Mouse (Mus musculus) heart, embryonic 13.5 days (tissue): ENCODE data around the gene Wnk2. TPM values are rescaled to one million over a fixed set of nuclear protein-coding genes. Genes with fewer than 3 reads are reported as not detected.

ENCODE experiments used
- ATAC-seq: fragments of 200-750 bp; cut with Nextera tagmentation; 2 replicates; pipeline ENCODE4 v1.8.0; 2017; ENCODE audit warnings: moderate TSS enrichment; ENCODE audit not compliant: insufficient number of reproducible peaks, low FRiP score, low TSS enrichment; ENCODE audit errors: extremely low read depth
- H3K27ac ChIP-seq: fragments of 300-500 bp; sonication (generic); replicated peaks from 2 replicates; pipeline ENCODE4 v1.5.1; 2015; ENCODE audit warnings: moderate library complexity, mild to moderate bottlenecking, inconsistent platforms
- H3K27me3 ChIP-seq: fragments of 300-500 bp; sonication (generic); replicated peaks from 2 replicates; pipeline ENCODE4 v1.6.1; 2015; ENCODE audit warnings: mild to moderate bottlenecking, inconsistent platforms
- H3K36me3 ChIP-seq: fragments of 300-500 bp; sonication (generic); 2 replicates; pipeline ENCODE4 v1.6.1; 2015; ENCODE audit warnings: mild to moderate bottlenecking, inconsistent platforms
- H3K4me1 ChIP-seq: fragments of 300-500 bp; sonication (generic); 2 replicates; pipeline ENCODE4 v1.6.1; 2015; ENCODE audit warnings: inconsistent platforms
- H3K4me2 ChIP-seq: fragments of 300-500 bp; sonication (generic); 2 replicates; pipeline ENCODE4 v1.6.1; 2015; ENCODE audit warnings: inconsistent platforms, mild to moderate bottlenecking, moderate library complexity
- H3K4me3 ChIP-seq: fragments of 300-500 bp; sonication (generic); 2 replicates; pipeline ENCODE4 v1.5.1; 2015; ENCODE audit warnings: moderate library complexity, mild to moderate bottlenecking, inconsistent platforms
- H3K9ac ChIP-seq: fragments of 300-500 bp; sonication (generic); 2 replicates; pipeline ENCODE4 v1.6.1; 2015; ENCODE audit warnings: inconsistent platforms, mild to moderate bottlenecking, moderate library complexity
- H3K9me3 ChIP-seq: fragments of 300-500 bp; sonication (generic); 2 replicates; pipeline ENCODE4 v1.6.1; 2016; ENCODE audit warnings: inconsistent platforms
- WGBS: fragments of 180-500 bp; shearing (Covaris S2); methylation state at CpG from one replicate; pipeline ENCODE4 v1.1.7; 2015; ENCODE audit warnings: mixed read lengths; 5-methylcytosine and 5-hydroxymethylcytosine counted together
- polyA plus RNA-seq: library from polyadenylated mRNA; unstranded; fragments of >200 nt; fragmentation: Nextera tagmentation; extraction: Ambion mirVana; gene quantifications from 2 replicates; pipeline ENCODE4 v1.2.1, GENCODE M21; 2015

The Wnk2 gene
- polyA plus RNA-seq, 1 experiment from 2014 or later = 1.5 TPM

DNA sequence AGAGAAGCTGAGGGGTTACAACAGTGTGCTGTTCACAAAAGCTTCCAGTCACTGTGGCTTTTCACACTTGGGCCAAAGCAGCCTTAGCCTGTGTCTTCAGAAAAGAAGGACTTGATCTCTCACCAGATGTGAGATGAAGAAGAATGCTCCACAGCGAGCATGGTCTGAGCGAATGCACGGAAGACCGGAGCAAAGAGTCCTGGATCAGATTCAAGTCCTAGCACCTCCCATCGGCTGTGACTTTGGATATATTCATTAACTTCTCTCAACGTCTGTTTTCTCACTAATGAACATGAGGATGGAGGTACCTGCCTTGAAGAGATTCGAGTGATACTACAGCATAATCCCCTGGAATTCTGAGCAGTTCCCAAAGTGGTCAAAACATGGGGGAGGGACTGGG lies 6.8 kb upstream of the Wnk2 start:
- no peak for ATAC-seq
- Histone ChIP-seq H3K9me3 (0 out of 2 replicates have a peak, but pooled peaks cover 7% of the 10 kb centered on the region), H3K9ac (no peak overlapping the region), H3K36me3 (no peaks in the 10 kb centered on the region), H3K27ac (no peak overlapping the region), H3K4me3 (no peak overlapping the region), H3K27me3 (peaks cover 39% of the 10 kb centered on the region), H3K4me1 (peaks cover 14% of the 10 kb centered on the region), H3K4me2 (no peak overlapping the region)
- 58% methylated on average over 7 of the region's 7 CpGs for WGBS

- H3K4me3 ChIP-seq = no peak overlapping the region
- peaks cover 39% of the 10 kb centered on the region for H3K27me3 ChIP-seq
- ATAC-seq = no peak
- H3K36me3 ChIP-seq = no peaks in the 10 kb centered on the region
- no peak overlapping the region for H3K4me2 ChIP-seq
- H3K4me1 ChIP-seq = peaks cover 14% of the 10 kb centered on the region
- peak overlapping the region; percentile 62 for H3K27ac ChIP-seq
- 58% methylated on average over 10 of the region's 10 CpGs for WGBS
- H3K9ac ChIP-seq = peak overlapping the region; percentile 25; the same call in 1 of the 2 replicates
- 0 out of 2 replicates have a peak, but pooled peaks cover 7% of the 10 kb centered on the region for H3K9me3 ChIP-seq
These were observed 6.2 kb upstream of the Wnk2 start for GRCm38 (mm10) chr13:49154028-49154427.

DNA sequence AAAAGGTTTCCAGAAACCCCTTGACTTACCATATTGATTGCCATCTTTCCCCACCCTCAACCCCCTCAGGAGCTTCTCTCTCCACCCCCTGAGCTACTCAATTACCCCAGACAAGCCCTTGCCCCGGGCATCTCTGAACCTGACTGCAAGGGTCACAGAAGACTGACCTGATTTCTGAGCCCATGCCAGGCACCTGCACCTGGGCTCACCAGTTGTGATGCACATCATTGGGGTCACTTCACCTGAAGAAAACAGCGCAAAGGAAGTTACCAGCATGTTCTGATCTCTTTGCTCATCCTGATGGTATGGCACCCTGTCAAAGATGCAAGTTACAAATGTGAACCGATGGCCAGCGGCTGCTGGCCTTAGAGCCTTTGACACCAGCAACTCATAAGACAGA lies 873 bp upstream of the Wnk2 start:
- H3K36me3 ChIP-seq = no peaks in the 10 kb centered on the region
- H3K27ac ChIP-seq = no peak overlapping the region
- ATAC-seq = no peak
- no peak overlapping the region for H3K9ac ChIP-seq
- H3K27me3 ChIP-seq = peaks cover 77% of the 10 kb centered on the region
- 77% methylated on average over 4 of the region's 4 CpGs for WGBS
- H3K9me3 ChIP-seq = no peaks in the 10 kb centered on the region
- H3K4me3 ChIP-seq = no peak overlapping the region
- peaks cover 42% of the 10 kb centered on the region for H3K4me1 ChIP-seq
- H3K4me2 ChIP-seq = no peak overlapping the region

DNA sequence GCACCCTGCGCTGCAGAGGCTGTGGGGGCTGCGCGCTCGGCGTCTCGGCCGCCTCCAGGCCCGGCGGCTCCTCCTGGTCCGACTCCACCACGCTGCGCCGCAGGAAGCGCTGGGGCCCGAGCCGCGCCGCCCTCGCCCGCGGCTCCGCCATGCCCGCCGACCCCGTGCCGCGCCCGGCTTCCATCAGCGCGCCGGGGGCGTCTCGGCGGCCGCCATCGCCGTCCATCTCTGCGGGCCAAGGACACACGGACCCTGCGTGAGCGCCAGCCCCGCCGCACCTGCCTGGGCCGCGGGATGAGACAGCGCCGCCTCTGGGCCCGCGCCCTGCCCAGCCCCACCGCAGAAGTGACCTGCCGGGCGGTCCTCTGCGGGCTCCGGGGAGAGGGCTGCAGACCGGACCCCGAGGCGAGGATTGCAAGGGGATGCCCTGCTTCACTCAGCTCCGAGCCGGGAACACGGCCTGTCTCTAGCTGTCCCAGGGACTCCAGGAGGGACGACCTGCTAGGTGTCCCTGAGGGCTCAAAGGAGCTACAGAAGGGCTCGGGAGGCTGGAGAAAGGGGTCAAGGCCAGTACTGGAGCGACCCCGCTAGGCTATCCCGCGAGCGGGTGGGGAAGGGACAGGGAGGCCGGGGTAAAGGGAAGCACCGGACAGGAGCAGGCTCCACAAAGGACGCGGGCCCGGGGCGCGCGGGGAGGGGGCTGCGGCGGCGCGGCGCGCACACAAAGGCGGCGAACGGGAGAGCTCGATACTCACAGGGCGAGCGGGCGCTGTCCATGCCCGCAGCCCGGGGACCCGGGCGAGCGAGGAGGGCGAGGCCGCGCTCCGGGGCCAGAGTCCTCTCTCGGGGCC lies 582 bp downstream of the Wnk2 start:
- peaks cover 82% of the 10 kb centered on the region for H3K27me3 ChIP-seq

GRCm38 (mm10) chr13:49146698-49147006 lies 1.2 kb downstream of the Wnk2 start:
- H3K9ac ChIP-seq = peak overlapping the region; percentile 82
- no peaks in the 10 kb centered on the region for H3K9me3 ChIP-seq
- H3K4me1 ChIP-seq = peaks cover 39% of the 10 kb centered on the region
- peak overlapping the region; percentile 76 for H3K4me3 ChIP-seq
- no peak for ATAC-seq
- peaks cover 88% of the 10 kb centered on the region for H3K27me3 ChIP-seq
- under 1% methylated on average over 26 of the region's 44 CpGs for WGBS
- no peak overlapping the region for H3K27ac ChIP-seq
- H3K36me3 ChIP-seq = no peaks in the 10 kb centered on the region
- H3K4me2 ChIP-seq = peak overlapping the region; percentile 99

More for the DNA sequence above, 582 bp downstream of the Wnk2 start:
- H3K4me2 ChIP-seq = peak overlapping the region; percentile 99
- H3K4me3 ChIP-seq = peak overlapping the region; percentile 76
- H3K4me1 ChIP-seq = peaks cover 39% of the 10 kb centered on the region
- ATAC-seq = peak; percentile 19; the same call in 1 of the 2 replicates
- H3K27ac ChIP-seq = no peak overlapping the region
- H3K9ac ChIP-seq = peak overlapping the region; percentile 82
- H3K9me3 ChIP-seq = no peaks in the 10 kb centered on the region
- H3K36me3 ChIP-seq = no peaks in the 10 kb centered on the region
- WGBS = under 1% methylated on average over 79 of the region's 98 CpGs

DNA sequence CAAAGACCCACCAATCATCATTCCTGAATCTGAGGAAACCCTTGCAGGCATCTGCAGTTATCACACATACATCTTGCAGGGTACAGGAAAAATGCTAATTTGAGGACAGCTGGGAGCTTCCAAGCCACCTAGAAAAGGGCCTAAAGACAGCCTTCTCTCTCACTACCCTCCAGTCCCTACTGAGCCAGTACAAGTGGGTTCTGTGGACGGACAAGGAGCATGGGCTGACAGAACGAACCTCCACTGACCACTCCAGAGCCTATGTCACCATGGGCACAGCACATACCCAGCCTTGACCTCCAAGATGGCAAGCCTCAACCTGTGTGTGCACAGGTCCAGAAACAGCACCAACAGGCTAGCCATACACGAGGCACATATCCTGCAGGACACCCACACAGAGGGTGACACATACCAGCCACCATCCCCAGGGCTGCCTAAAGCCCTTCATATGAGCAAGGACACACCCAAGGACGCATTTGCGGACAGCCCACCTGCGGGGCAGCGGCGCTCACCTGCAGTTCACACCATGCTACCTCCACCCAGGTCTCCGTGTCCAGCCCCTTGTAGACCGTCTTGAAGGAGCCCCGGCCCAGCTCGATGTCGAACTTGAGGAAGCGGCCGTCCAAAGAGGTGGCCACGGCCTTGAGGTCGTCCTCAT lies 1.6 kb downstream of the Wnk2 start:
- Histone ChIP-seq H3K9me3 (no peaks in the 10 kb centered on the region), H3K27ac (no peak overlapping the region), H3K27me3 (peaks cover 85% of the 10 kb centered on the region), H3K4me1 (peaks cover 43% of the 10 kb centered on the region), H3K4me2 (peak overlapping the region; percentile 99), H3K9ac (peak overlapping the region; percentile 82), H3K36me3 (no peaks in the 10 kb centered on the region), H3K4me3 (peak overlapping the region; percentile 76)
- 24% methylated on average over 17 of the region's 17 CpGs for WGBS
- no peak for ATAC-seq

DNA sequence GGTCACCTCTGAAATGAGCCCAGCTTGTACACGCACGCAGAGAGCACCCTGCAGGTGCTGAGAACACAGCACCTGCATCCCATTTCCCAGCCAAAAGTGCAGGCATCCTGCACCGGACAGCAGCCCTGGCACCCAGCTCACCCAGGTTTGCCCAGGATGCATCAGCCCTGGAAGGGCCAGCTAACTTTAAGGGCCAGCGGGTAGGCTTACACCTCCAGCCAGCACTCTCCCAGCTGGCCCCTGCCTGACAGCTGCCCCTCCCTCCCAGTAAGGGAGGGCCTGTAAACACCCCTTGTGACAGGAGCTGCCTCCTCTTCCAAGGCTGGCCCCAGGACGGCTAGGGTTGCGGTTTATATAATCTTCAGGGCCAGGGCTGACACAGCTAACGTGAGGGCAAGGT lies 2.4 kb downstream of the Wnk2 start:
- peaks cover 77% of the 10 kb centered on the region for H3K27me3 ChIP-seq
- peak overlapping the region; percentile 99 for H3K4me2 ChIP-seq
- no peak for ATAC-seq
- no peak overlapping the region for H3K9ac ChIP-seq
- 36% methylated on average over 7 of the region's 7 CpGs for WGBS
- H3K36me3 ChIP-seq = no peaks in the 10 kb centered on the region
- H3K9me3 ChIP-seq = no peaks in the 10 kb centered on the region
- H3K4me3 ChIP-seq = no peak overlapping the region
- peaks cover 50% of the 10 kb centered on the region for H3K4me1 ChIP-seq
- no peak overlapping the region for H3K27ac ChIP-seq

- Histone ChIP-seq H3K9ac (peak overlapping the region; percentile 40), H3K27ac (no peak overlapping the region), H3K27me3 (peaks cover 73% of the 10 kb centered on the region), H3K4me1 (peaks cover 55% of the 10 kb centered on the region), H3K4me2 (no peak overlapping the region), H3K9me3 (no peaks in the 10 kb centered on the region), H3K4me3 (no peak overlapping the region), H3K36me3 (no peaks in the 10 kb centered on the region)
- no peak for ATAC-seq
- 37% methylated on average over 6 of the region's 6 CpGs for WGBS
These were observed 3.4 kb downstream of the Wnk2 start for GRCm38 (mm10) chr13:49144451-49144850.

DNA sequence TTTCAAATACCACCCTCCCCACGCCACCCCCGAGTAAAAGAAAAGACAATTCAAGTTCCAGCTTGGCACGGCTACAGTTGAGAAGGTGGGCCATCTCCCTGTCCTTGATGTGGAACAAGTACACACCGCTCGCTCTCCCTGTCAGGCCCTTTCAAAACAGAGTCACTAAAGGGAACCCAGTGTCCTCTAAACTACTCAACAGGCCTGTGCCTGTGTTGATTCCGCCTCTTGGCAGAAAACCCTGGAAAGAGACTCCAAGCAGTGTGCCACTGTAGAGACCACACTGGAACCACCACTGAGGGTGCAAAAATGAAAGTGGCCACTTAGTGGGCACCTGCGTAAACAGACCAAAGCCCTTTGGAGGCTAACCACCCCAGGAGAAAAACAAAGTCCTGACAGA lies 4.5 kb downstream of the Wnk2 start:
- no peaks in the 10 kb centered on the region for H3K36me3 ChIP-seq
- H3K27me3 ChIP-seq = peaks cover 62% of the 10 kb centered on the region
- no peak overlapping the region for H3K4me3 ChIP-seq
- peaks cover 55% of the 10 kb centered on the region for H3K4me1 ChIP-seq
- no peaks in the 10 kb centered on the region for H3K9me3 ChIP-seq
- no peak for ATAC-seq
- H3K9ac ChIP-seq = no peak overlapping the region
- no peak overlapping the region for H3K4me2 ChIP-seq
- no peak overlapping the region for H3K27ac ChIP-seq
- WGBS = 83% methylated on average over 7 of the region's 7 CpGs

DNA sequence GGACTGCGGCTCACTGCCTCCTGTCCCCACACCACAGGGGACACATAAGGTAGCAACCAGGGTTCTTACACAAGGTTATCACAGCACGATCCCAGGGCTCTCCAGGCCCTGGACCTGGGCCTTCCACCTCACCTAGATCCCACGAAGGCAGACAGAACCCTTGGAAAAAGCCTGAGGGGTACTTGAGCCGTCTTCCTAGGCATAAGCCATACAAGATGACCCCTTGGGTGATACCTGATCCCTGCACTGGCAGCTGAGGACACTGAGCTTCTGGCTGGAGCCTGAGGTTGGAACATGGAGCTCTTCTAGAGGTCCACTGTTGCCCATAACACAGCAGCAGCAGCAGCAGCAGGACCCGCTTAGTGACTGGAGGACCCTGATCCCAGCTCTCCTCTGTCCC lies 5.4 kb downstream of the Wnk2 start:
- Histone ChIP-seq H3K4me3 (no peak overlapping the region), H3K27ac (no peak overlapping the region), H3K4me1 (peaks cover 48% of the 10 kb centered on the region), H3K9ac (no peak overlapping the region), H3K9me3 (no peaks in the 10 kb centered on the region), H3K27me3 (peaks cover 52% of the 10 kb centered on the region), H3K4me2 (no peak overlapping the region), H3K36me3 (no peaks in the 10 kb centered on the region)
- ATAC-seq = no peak
- WGBS = 72% methylated on average over 5 of the region's 5 CpGs

DNA sequence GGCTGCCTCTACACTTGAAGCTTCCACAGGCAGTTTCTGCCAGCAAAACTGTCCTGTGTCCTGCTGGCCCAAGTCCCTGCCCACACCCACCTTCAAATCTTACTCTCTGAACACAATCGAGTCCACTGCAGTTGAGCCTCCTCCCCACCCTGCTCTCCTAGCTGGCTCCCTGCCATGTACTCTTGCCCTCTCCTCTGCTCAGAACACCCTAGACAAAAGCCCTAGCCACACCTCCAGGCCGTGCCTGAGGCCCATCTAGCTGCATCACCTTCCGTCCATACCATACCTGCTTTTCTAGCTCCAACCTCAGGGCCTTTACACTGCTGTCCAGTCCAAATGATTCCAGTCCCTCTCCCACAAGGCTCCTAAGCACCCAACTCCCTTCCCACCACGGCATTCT lies 7.2 kb downstream of the Wnk2 start:
- H3K27ac ChIP-seq = no peak overlapping the region
- WGBS = 41% methylated on average over 4 of the region's 4 CpGs
- H3K4me1 ChIP-seq = peaks cover 32% of the 10 kb centered on the region
- H3K4me2 ChIP-seq = no peak overlapping the region
- no peak overlapping the region for H3K4me3 ChIP-seq
- no peaks in the 10 kb centered on the region for H3K9me3 ChIP-seq
- no peaks in the 10 kb centered on the region for H3K36me3 ChIP-seq
- no peak overlapping the region; the same call in 1 of the 2 replicates for H3K9ac ChIP-seq
- no peak for ATAC-seq
- H3K27me3 ChIP-seq = peaks cover 34% of the 10 kb centered on the region
